Mouse (Mus musculus): ENCODE measurements at regions not wholly inside any gene's neighbourhood (a gene's known extent, or its start where the extent isn't known, plus 50 kb on each side); places are given as distances from the start of the nearest gene placed in this dataset.

- ATAC-seq (ENCODE audit: extremely low read depth, insufficient number of reproducible peaks, low FRiP score, poor library complexity, severe bottlenecking), result peak; percentile 31; the same call in 1 of the 2 replicates
Measured at GRCm38 (mm10) chr16:3231566-3231965, 359.3 kb upstream of the Olfr161 start.

DNA sequence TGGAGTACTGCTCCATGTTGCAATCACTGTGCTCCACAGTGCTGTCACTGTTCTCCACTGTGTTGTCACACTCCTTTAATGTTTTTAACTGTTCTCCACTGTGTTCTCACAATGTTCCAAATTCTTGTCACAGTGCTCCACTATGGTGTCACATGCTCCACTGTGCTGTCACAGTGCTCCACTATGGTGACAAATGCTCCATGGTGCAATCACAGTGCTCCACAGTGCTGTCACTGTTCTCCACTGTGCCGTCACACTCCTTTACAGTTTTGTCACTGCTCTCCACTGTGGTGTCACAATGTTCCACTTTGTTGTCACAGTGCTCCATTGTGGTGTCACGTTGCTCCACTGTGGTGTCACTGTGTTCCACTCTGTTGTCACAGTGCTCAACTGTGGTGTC, 358.2 kb upstream of the Olfr161 start:
- ATAC-seq (ENCODE audit: extremely low read depth, insufficient number of reproducible peaks, low FRiP score, poor library complexity, severe bottlenecking), result no peak

- ATAC-seq (ENCODE audit: extremely low read depth, insufficient number of reproducible peaks, low FRiP score, poor library complexity, severe bottlenecking), result 0 out of 2 replicates have a peak, but pooled peaks have one; percentile 1
Measured at GRCm38 (mm10) chr16:3234063-3234462, 356.8 kb upstream of the Olfr161 start.

GRCm38 (mm10) chr16:3240982-3241719, 349.7 kb upstream of the Olfr161 start:
- peak; percentile 1; the same call in 1 of the 2 replicates for ATAC-seq (ENCODE audit: extremely low read depth, insufficient number of reproducible peaks, low FRiP score, poor library complexity, severe bottlenecking)

- no peak for ATAC-seq (ENCODE audit: extremely low read depth, insufficient number of reproducible peaks, low FRiP score, poor library complexity, severe bottlenecking)
Measured at GRCm38 (mm10) chr16:3241939-3242338, 348.9 kb upstream of the Olfr161 start.

GRCm38 (mm10) chr16:3246422-3246821, 344.4 kb upstream of the Olfr161 start:
- peak; percentile 35; the same call in 1 of the 2 replicates for ATAC-seq (ENCODE audit: extremely low read depth, insufficient number of reproducible peaks, low FRiP score, poor library complexity, severe bottlenecking)

- no peak for ATAC-seq (ENCODE audit: extremely low read depth, insufficient number of reproducible peaks, low FRiP score, poor library complexity, severe bottlenecking)
Measured at GRCm38 (mm10) chr16:3247006-3247754, 343.7 kb upstream of the Olfr161 start.

- ATAC-seq (ENCODE audit: extremely low read depth, insufficient number of reproducible peaks, low FRiP score, poor library complexity, severe bottlenecking), result peak; percentile 20; the same call in 1 of the 2 replicates
Measured at GRCm38 (mm10) chr16:3247755-3248110, 343.1 kb upstream of the Olfr161 start.

GRCm38 (mm10) chr16:3253885-3254284, 337.0 kb upstream of the Olfr161 start:
- ATAC-seq (ENCODE audit: extremely low read depth, insufficient number of reproducible peaks, low FRiP score, poor library complexity, severe bottlenecking), result no peak

DNA sequence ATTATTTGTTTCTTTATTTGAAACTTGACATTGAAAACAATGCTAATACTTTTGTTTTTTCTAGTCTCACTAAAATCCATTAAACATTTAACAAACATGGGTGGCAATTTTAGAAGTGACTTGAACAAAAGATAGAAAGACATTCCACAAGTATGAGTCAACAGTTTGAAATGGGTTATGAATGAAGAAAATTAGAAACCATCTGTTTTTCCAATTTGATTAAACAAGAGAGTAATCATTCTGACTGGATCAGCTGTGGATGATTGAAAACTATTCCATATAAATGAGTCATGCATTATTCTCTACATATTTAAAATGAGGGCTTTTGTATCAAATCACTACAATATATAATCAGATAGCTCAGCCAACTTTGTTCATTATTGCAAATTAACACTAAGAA, 334.8 kb upstream of the Olfr161 start:
- no peak for ATAC-seq (ENCODE audit: extremely low read depth, insufficient number of reproducible peaks, low FRiP score, poor library complexity, severe bottlenecking)

DNA sequence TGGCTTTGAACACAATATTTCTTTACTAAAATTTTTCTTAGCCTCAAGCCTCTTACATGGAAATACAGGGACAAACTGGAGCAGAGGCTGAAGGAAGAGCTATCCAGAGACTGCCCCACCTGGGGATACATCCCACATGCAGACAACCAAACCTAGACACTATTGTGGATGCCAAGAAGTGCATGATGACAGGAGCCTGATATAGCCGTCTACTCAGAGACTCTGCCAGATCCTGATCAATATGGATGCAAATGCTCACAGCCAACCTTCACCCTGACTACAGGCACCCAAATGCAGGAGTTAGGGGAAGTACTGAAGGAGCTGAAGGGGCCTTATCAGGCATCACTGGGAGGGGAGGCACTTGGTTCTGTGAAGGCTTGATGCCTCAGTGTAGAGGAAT, 325.5 kb upstream of the Olfr161 start:
- ATAC-seq (ENCODE audit: extremely low read depth, insufficient number of reproducible peaks, low FRiP score, poor library complexity, severe bottlenecking), result no peak

- ATAC-seq (ENCODE audit: extremely low read depth, insufficient number of reproducible peaks, low FRiP score, poor library complexity, severe bottlenecking), result no peak
Measured at GRCm38 (mm10) chr16:3271819-3272490, 318.9 kb upstream of the Olfr161 start.

DNA sequence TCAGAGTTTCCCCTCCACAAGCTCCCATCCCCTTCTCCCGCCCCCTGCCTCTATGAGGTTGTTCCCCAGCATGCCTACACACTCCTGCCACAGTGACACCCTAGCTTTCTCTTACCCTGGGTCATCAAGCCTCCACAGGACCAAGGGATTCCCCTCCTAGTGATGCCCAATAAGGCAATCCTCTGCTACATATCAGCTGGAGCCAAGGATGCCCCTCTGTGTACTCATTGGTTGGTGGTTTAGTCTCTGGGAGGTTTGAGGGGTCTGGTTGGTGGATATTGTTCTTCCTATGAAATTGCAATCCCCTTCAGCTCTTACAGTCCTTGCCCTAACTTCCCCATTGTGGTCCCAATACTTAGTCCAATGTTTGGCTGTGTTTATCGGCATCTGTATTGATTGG, 317.4 kb upstream of the Olfr161 start:
- no peak for ATAC-seq (ENCODE audit: extremely low read depth, insufficient number of reproducible peaks, low FRiP score, poor library complexity, severe bottlenecking)

Measured in neutrophil, adult 5-6 weeks (primary cell).